Mouse (Mus musculus): ENCODE results near the gene Slc43a2. TPM values are rescaled to one million over a fixed set of nuclear protein-coding genes. Genes with fewer than 3 reads are reported as not detected.

Gene Slc43a2
- polyA plus RNA-seq, 1 experiment from 2014 or later: 3.7 TPM

GRCm38 (mm10) chr11:75583521-75583920 is 52.0 kb downstream of the Slc43a2 start:
- H3K36me3 ChIP-seq: no peaks in the 10 kb centered on the region
- H3K4me3 ChIP-seq (replicated peaks): no peak overlapping the region
- H3K4me1 ChIP-seq (replicated peaks): peaks cover 2% of the 10 kb centered on the region
- no peak for ATAC-seq (ENCODE audit: insufficient number of reproducible peaks, insufficient read depth, low FRiP score, low TSS enrichment, low read depth)
- WGBS: 68% methylated on average over 2 of the region's 2 CpGs
- H3K9me3 ChIP-seq: no peaks in the 10 kb centered on the region
- no peaks in the 10 kb centered on the region for H3K27me3 ChIP-seq
- H3K9ac ChIP-seq (replicated peaks): no peak overlapping the region
- no peak overlapping the region for H3K4me2 ChIP-seq
- H3K27ac ChIP-seq: no peak overlapping the region

GRCm38 (mm10) chr11:75585061-75585460 is 53.6 kb downstream of the Slc43a2 start:
- H3K9ac ChIP-seq (replicated peaks): no peak overlapping the region
- H3K27ac ChIP-seq: no peak overlapping the region
- H3K36me3 ChIP-seq: no peaks in the 10 kb centered on the region
- WGBS: 71% methylated on average over 4 of the region's 4 CpGs
- no peak overlapping the region for H3K4me2 ChIP-seq
- no peaks in the 10 kb centered on the region for H3K9me3 ChIP-seq
- no peak overlapping the region for H3K4me3 ChIP-seq (replicated peaks)
- ATAC-seq (ENCODE audit: insufficient number of reproducible peaks, insufficient read depth, low FRiP score, low TSS enrichment, low read depth): no peak
- no peaks in the 10 kb centered on the region for H3K27me3 ChIP-seq
- peaks cover 17% of the 10 kb centered on the region for H3K4me1 ChIP-seq (replicated peaks)

- no peak overlapping the region for H3K4me2 ChIP-seq
- no peaks in the 10 kb centered on the region for H3K36me3 ChIP-seq
- H3K4me1 ChIP-seq (replicated peaks): peaks cover 20% of the 10 kb centered on the region
- H3K9ac ChIP-seq (replicated peaks): no peak overlapping the region
- ATAC-seq (ENCODE audit: insufficient number of reproducible peaks, insufficient read depth, low FRiP score, low TSS enrichment, low read depth): no peak
- WGBS: 78% methylated on average over 5 of the region's 5 CpGs
- H3K4me3 ChIP-seq (replicated peaks): no peak overlapping the region
- H3K27ac ChIP-seq: no peak overlapping the region
- no peaks in the 10 kb centered on the region for H3K9me3 ChIP-seq
- H3K27me3 ChIP-seq: no peaks in the 10 kb centered on the region
Measured at GRCm38 (mm10) chr11:75585978-75586377, 54.5 kb downstream of the Slc43a2 start.

- no peak overlapping the region for H3K27ac ChIP-seq
- no peaks in the 10 kb centered on the region for H3K9me3 ChIP-seq
- H3K4me3 ChIP-seq (replicated peaks): no peak overlapping the region
- peaks cover 20% of the 10 kb centered on the region for H3K4me1 ChIP-seq (replicated peaks)
- no peak overlapping the region for H3K4me2 ChIP-seq
- no peaks in the 10 kb centered on the region for H3K27me3 ChIP-seq
- WGBS: 81% methylated on average over 5 of the region's 5 CpGs
- ATAC-seq (ENCODE audit: insufficient number of reproducible peaks, insufficient read depth, low FRiP score, low TSS enrichment, low read depth): no peak
- H3K9ac ChIP-seq (replicated peaks): peak overlapping the region; percentile 40; the same call in 1 of the 2 replicates
- H3K36me3 ChIP-seq: peaks cover under 1% of the 10 kb centered on the region; the same call in 1 of the 2 replicates
Measured at GRCm38 (mm10) chr11:75586963-75587362, 55.5 kb downstream of the Slc43a2 start.

- H3K4me1 ChIP-seq (replicated peaks): peaks cover 20% of the 10 kb centered on the region
- peak within 1 kb of the TSS; percentile 95 for H3K4me2 ChIP-seq
- H3K9me3 ChIP-seq: no peaks in the 10 kb centered on the region
- peak within 1 kb of the TSS; percentile 97 for H3K9ac ChIP-seq (replicated peaks)
- peak within 1 kb of the TSS; percentile 87 for H3K27ac ChIP-seq
- H3K4me3 ChIP-seq (replicated peaks): peak within 1 kb of the TSS; percentile 95
- ATAC-seq (ENCODE audit: insufficient number of reproducible peaks, insufficient read depth, low FRiP score, low TSS enrichment, low read depth): peak; percentile 87
- H3K36me3 ChIP-seq: peaks cover 8% of the 10 kb centered on the region
- WGBS: 6% methylated on average over 48 of the region's 49 CpGs
- H3K27me3 ChIP-seq: no peaks in the 10 kb centered on the region
Measured at GRCm38 (mm10) chr11:75587493-75588284, 56.2 kb downstream of the Slc43a2 start, which contains the start of gene Pitpna. Gene Pitpna, plus strand, starts transcription at chr11:75588097.

GRCm38 (mm10) chr11:75588285-75588941 is 56.9 kb downstream of the Slc43a2 start:
- Histone ChIP-seq H3K36me3 (peaks cover 15% of the 10 kb centered on the region), H3K27ac (peak overlapping the region; percentile 87), H3K9me3 (no peaks in the 10 kb centered on the region), H3K9ac (replicated peaks) (peak overlapping the region; percentile 97), H3K4me1 (replicated peaks) (peaks cover 20% of the 10 kb centered on the region), H3K27me3 (no peaks in the 10 kb centered on the region), H3K4me3 (replicated peaks) (peak overlapping the region; percentile 95), H3K4me2 (peak overlapping the region; percentile 95)
- ATAC-seq (ENCODE audit: insufficient number of reproducible peaks, insufficient read depth, low FRiP score, low TSS enrichment, low read depth): peak; percentile 57
- WGBS: 1% methylated on average over 37 of the region's 37 CpGs

- Histone ChIP-seq H3K4me2 (no peak overlapping the region), H3K9ac (replicated peaks) (no peak overlapping the region), H3K9me3 (no peaks in the 10 kb centered on the region), H3K4me3 (replicated peaks) (no peak overlapping the region), H3K27me3 (no peaks in the 10 kb centered on the region), H3K27ac (no peak overlapping the region), H3K36me3 (peaks cover 55% of the 10 kb centered on the region), H3K4me1 (replicated peaks) (peaks cover 20% of the 10 kb centered on the region)
- ATAC-seq (ENCODE audit: insufficient number of reproducible peaks, insufficient read depth, low FRiP score, low TSS enrichment, low read depth): no peak
- 85% methylated on average over 5 of the region's 5 CpGs for WGBS
Measured at GRCm38 (mm10) chr11:75592612-75593011, 61.1 kb downstream of the Slc43a2 start.

GRCm38 (mm10) chr11:75594431-75594830 is 62.9 kb downstream of the Slc43a2 start:
- H3K27me3 ChIP-seq: no peaks in the 10 kb centered on the region
- H3K4me2 ChIP-seq: no peak overlapping the region
- peaks cover 9% of the 10 kb centered on the region for H3K4me1 ChIP-seq (replicated peaks)
- no peak for ATAC-seq (ENCODE audit: insufficient number of reproducible peaks, insufficient read depth, low FRiP score, low TSS enrichment, low read depth)
- no peak overlapping the region for H3K4me3 ChIP-seq (replicated peaks)
- H3K36me3 ChIP-seq: peaks cover 73% of the 10 kb centered on the region
- H3K9ac ChIP-seq (replicated peaks): no peak overlapping the region
- no peak overlapping the region for H3K27ac ChIP-seq
- H3K9me3 ChIP-seq: no peaks in the 10 kb centered on the region
- 79% methylated on average over 9 of the region's 9 CpGs for WGBS

GRCm38 (mm10) chr11:75595404-75595803 is 63.9 kb downstream of the Slc43a2 start:
- Histone ChIP-seq H3K36me3 (peaks cover 79% of the 10 kb centered on the region), H3K4me1 (replicated peaks) (no peaks in the 10 kb centered on the region), H3K9ac (replicated peaks) (no peak overlapping the region), H3K4me3 (replicated peaks) (no peak overlapping the region), H3K9me3 (no peaks in the 10 kb centered on the region), H3K4me2 (no peak overlapping the region), H3K27me3 (no peaks in the 10 kb centered on the region), H3K27ac (no peak overlapping the region)
- 82% methylated on average over 2 of the region's 2 CpGs for WGBS
- ATAC-seq (ENCODE audit: insufficient number of reproducible peaks, insufficient read depth, low FRiP score, low TSS enrichment, low read depth): no peak

- Histone ChIP-seq H3K36me3 (peaks cover 83% of the 10 kb centered on the region), H3K9me3 (no peaks in the 10 kb centered on the region), H3K4me1 (replicated peaks) (no peaks in the 10 kb centered on the region), H3K4me3 (replicated peaks) (no peak overlapping the region), H3K27ac (no peak overlapping the region), H3K9ac (replicated peaks) (no peak overlapping the region), H3K27me3 (no peaks in the 10 kb centered on the region), H3K4me2 (no peak overlapping the region)
- no peak for ATAC-seq (ENCODE audit: insufficient number of reproducible peaks, insufficient read depth, low FRiP score, low TSS enrichment, low read depth)
- WGBS: 81% methylated on average over 7 of the region's 7 CpGs
Measured at GRCm38 (mm10) chr11:75595816-75596215, 64.3 kb downstream of the Slc43a2 start.

- Histone ChIP-seq H3K9ac (replicated peaks) (no peak overlapping the region), H3K36me3 (peaks cover 92% of the 10 kb centered on the region)
Measured at GRCm38 (mm10) chr11:75596726-75597255, 65.3 kb downstream of the Slc43a2 start.

More at GRCm38 (mm10) chr11:75596726-75597255, 65.3 kb downstream of the Slc43a2 start:
- 82% methylated on average over 3 of the region's 3 CpGs for WGBS
- no peak for ATAC-seq (ENCODE audit: insufficient number of reproducible peaks, insufficient read depth, low FRiP score, low TSS enrichment, low read depth)
- no peak overlapping the region for H3K27ac ChIP-seq
- no peaks in the 10 kb centered on the region for H3K27me3 ChIP-seq
- H3K4me1 ChIP-seq (replicated peaks): no peaks in the 10 kb centered on the region
- H3K4me3 ChIP-seq (replicated peaks): no peak overlapping the region
- no peak overlapping the region for H3K4me2 ChIP-seq
- no peaks in the 10 kb centered on the region for H3K9me3 ChIP-seq
